Mouse (Mus musculus) heart, embryonic 15.5 days (tissue): ENCODE results near the gene Prss46. TPM values are rescaled to one million over a fixed set of nuclear protein-coding genes. Genes with fewer than 3 reads are reported as not detected.

ENCODE experiments used
- ATAC-seq: fragments of 200-750 bp; cut with Nextera tagmentation; replicated peaks from 2 replicates; pipeline ENCODE4 v1.8.0; 2017; ENCODE audit warnings: low read depth, moderate TSS enrichment; ENCODE audit not compliant: insufficient number of reproducible peaks, insufficient read depth, low FRiP score
- H3K27ac ChIP-seq: fragments of 300-500 bp; sonication (generic); 2 replicates; pipeline ENCODE4 v1.5.1; 2015; ENCODE audit warnings: mild to moderate bottlenecking, inconsistent platforms
- H3K27me3 ChIP-seq: fragments of 300-500 bp; sonication (generic); 2 replicates; pipeline ENCODE4 v1.6.1; 2015; ENCODE audit warnings: inconsistent platforms
- H3K36me3 ChIP-seq: fragments of 300-500 bp; sonication (generic); 2 replicates; pipeline ENCODE4 v1.6.1; 2015; ENCODE audit warnings: mild to moderate bottlenecking, inconsistent platforms
- H3K4me1 ChIP-seq: fragments of 300-500 bp; sonication (generic); replicated peaks from 2 replicates; pipeline ENCODE4 v1.6.1; 2015; ENCODE audit warnings: inconsistent platforms
- H3K4me2 ChIP-seq: fragments of 300-500 bp; sonication (generic); 2 replicates; pipeline ENCODE4 v1.6.1; 2015; ENCODE audit warnings: inconsistent platforms, mild to moderate bottlenecking, moderate library complexity
- H3K4me3 ChIP-seq: fragments of 300-500 bp; sonication (generic); 2 replicates; pipeline ENCODE4 v1.5.1; 2015; ENCODE audit warnings: mild to moderate bottlenecking, inconsistent platforms
- H3K9ac ChIP-seq: fragments of 300-500 bp; sonication (generic); 2 replicates; pipeline ENCODE4 v1.6.1; 2015; ENCODE audit warnings: mild to moderate bottlenecking, inconsistent platforms
- H3K9me3 ChIP-seq: fragments of 300-500 bp; sonication (generic); replicated peaks from 2 replicates; pipeline ENCODE4 v1.6.1; 2016; ENCODE audit warnings: inconsistent platforms
- WGBS: fragments of 180-500 bp; shearing (Covaris S2); methylation state at CpG from one replicate; pipeline ENCODE4 v1.1.7; 2015; ENCODE audit warnings: mixed read lengths; 5-methylcytosine and 5-hydroxymethylcytosine counted together
- polyA plus RNA-seq: library from polyadenylated mRNA; unstranded; fragments of >200 nt; fragmentation: Nextera tagmentation; extraction: Ambion mirVana; gene quantifications from 2 replicates; pipeline ENCODE4 v1.2.1, GENCODE M21; 2015

Gene Prss46
- polyA plus RNA-seq, 1 experiment from 2014 or later: 0.10 TPM

DNA sequence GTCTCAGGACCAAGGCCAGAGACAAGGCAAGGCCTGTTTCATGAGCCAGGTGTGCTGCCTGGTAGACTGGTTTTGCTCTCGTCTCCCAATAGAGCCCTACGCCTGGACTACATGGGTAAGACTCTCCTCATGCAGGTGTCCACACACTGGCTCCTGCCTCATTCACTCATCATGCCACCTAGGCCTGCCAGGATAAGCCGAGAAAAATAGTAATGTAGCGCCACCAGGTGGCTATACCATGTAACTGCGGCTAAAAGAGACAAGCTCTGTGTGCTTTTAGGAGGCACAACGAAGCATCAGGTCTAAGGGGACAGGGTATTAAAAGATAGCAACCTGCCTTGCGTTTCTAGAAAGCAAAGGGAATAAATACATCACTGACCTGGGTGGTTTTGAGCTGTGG lies 26.7 kb downstream of the Prss46 start:
- Histone ChIP-seq H3K4me1 (peaks cover 14% of the 10 kb centered on the region), H3K27me3 (peaks cover 27% of the 10 kb centered on the region), H3K9me3 (no peaks in the 10 kb centered on the region), H3K9ac (no peak overlapping the region), H3K27ac (no peak overlapping the region), H3K4me3 (no peak overlapping the region), H3K36me3 (no peaks in the 10 kb centered on the region), H3K4me2 (no peak overlapping the region)
- 20% methylated on average over 7 of the region's 7 CpGs for WGBS
- no peak for ATAC-seq

DNA sequence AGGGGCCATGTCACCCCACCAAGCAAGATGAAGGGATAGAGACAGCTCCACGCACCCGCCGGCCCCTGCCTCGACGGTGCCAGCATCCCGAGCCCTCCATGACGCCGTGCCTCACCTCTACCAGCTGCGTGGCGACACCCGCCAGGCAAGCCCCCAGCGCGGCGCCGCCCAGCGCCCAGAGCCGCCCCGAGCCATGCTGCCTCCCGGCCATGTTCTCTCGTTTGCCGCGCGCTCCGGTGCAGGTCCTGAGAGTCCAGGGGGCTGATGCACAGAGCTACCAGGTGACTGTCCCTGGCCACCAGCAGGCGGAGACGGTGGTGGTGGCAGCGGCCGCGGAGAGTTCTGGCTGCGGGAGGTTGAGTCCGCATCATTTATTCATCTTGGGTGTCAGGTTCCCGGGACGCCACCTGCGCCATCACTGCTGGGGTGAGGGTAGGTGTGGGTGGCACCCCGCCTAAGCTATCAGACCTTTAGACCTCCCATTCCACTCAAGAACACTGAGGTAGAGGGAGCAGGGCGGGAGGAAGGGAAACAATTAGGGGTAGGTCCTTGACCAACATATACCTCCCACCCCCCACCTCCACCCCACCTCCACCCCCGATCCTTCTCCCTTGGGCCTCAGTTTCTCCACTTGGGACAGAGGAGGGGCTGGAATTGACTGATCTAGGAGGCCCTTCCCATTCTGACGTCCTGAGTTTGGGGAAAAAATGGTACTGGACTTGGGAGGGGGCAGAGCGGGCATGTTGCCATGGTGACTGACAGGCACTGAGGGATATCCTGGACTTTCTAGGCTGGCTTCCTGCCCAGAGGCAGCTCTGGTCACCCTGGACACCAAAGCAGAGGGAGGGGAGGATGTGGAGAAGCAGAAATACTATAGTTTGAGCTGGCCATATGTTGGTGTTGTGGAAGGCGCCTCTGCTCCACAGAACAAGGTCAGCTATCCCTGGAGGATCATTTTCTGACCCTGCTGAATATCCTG lies 29.7 kb downstream of the Prss46 start:
- WGBS: 12% methylated on average over 40 of the region's 40 CpGs
- peaks cover 27% of the 10 kb centered on the region for H3K27me3 ChIP-seq
- H3K36me3 ChIP-seq: no peaks in the 10 kb centered on the region
- peak overlapping the region; percentile 13; the same call in 1 of the 2 replicates for H3K9ac ChIP-seq
- H3K9me3 ChIP-seq: no peaks in the 10 kb centered on the region
- peaks cover 29% of the 10 kb centered on the region for H3K4me1 ChIP-seq
- no peak overlapping the region for H3K27ac ChIP-seq
- H3K4me3 ChIP-seq: peak overlapping the region; percentile 27
- ATAC-seq: no peak
- H3K4me2 ChIP-seq: peak overlapping the region; percentile 59

DNA sequence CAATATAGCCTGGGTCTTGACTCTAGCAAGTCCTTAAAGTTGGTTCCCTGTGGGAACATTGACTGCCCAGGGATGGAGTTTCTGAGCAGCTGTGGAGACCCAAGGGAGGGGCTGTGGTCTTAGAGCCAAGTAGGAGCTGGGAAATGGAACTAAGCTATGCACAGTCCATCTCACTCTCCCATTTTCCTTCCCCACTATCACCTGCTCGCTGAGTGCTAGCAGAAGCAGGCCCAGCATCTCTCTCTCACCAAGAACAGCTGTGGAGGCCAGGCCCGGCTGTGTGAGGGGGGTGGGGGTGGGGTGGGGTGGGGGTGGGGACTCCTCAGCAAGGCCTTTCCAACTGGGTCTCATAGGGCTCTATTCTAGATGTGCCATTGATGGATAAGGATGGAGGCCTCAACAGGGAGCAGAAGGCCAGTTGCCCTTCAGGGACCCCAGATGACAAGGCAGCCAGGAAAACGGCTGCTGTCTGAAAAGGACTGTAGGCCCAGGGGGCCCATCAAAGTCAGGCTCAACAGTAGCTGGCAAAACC lies 30.4 kb downstream of the Prss46 start:
- WGBS: 31% methylated on average over 3 of the region's 3 CpGs
- H3K9ac ChIP-seq: no peak overlapping the region
- peaks cover 36% of the 10 kb centered on the region for H3K4me1 ChIP-seq
- H3K4me2 ChIP-seq: no peak overlapping the region
- H3K4me3 ChIP-seq: no peak overlapping the region
- H3K27me3 ChIP-seq: peaks cover 27% of the 10 kb centered on the region
- H3K9me3 ChIP-seq: no peaks in the 10 kb centered on the region
- no peak for ATAC-seq
- H3K27ac ChIP-seq: no peak overlapping the region
- H3K36me3 ChIP-seq: no peaks in the 10 kb centered on the region

DNA sequence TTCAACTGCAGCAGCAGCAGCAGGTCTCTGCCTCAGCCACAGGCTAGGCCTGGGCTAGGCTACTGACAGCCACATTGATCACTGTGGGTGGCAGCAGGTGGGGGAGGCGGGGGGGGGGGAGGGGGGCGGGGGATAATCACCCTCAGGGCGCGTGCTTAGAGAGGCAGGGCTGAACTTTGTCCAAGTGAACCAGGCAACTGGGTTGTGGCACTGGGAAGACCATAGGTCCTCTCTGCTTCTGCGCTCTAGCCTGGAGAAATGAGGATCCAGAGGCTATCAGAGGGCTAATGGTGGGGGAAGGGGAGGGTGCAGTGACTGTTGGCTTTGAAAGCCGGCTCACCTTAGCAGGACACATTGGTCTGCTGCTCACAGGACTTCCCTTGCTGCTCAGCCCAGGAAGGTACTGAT lies 31.0 kb downstream of the Prss46 start:
- H3K4me3 ChIP-seq: no peak overlapping the region
- H3K27ac ChIP-seq: no peak overlapping the region
- peaks cover 27% of the 10 kb centered on the region for H3K27me3 ChIP-seq
- peaks cover 41% of the 10 kb centered on the region for H3K4me1 ChIP-seq
- H3K36me3 ChIP-seq: no peaks in the 10 kb centered on the region
- no peaks in the 10 kb centered on the region for H3K9me3 ChIP-seq
- ATAC-seq: no peak
- H3K4me2 ChIP-seq: no peak overlapping the region
- 30% methylated on average over 6 of the region's 6 CpGs for WGBS
- H3K9ac ChIP-seq: no peak overlapping the region

DNA sequence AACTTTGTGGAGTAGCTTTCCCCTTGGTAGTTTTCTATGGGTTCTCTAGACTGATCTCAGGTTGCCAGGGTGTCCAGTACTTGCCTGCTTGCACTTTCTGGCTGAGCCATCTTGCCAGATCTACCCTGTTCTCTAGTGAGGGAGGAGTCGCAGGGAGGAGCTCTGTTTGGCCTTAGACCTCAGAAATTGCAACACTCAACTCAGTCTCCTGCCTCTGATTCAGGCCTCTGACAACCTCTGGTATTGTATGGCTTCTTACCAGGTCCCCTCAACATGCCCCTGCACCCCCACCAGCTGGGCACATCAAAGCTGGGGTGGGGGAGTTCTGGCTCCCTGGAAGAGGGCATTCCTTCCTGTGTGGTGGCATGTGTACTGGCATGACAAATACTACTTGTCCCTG lies 33.0 kb downstream of the Prss46 start:
- peaks cover 47% of the 10 kb centered on the region for H3K4me1 ChIP-seq
- WGBS: 81% methylated on average over 1 of the region's 1 CpGs

DNA sequence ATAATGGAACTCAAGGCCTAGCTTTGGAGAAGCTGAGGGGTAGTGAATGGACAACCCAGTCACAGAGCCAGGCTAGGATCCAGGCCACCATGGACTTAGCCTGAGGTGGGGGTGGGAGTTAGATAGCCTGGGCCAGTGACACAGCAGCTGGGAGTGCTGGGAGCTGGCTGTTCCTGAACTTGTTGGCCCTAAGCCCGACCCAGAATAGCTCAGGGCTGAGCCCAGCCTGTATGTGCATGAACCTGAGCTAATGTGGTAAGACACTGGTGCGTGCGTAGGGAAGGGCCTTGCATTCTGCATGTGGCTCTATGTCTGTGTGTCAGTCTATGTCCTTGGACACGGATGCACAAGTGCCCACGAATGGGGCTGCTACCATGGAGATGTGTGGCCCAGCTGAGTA lies 33.6 kb downstream of the Prss46 start:
- whole genome bisulfite sequencing: 50% methylated on average over 5 of the region's 5 CpGs
- H3K4me3 ChIP-seq: no peak overlapping the region
- no peaks in the 10 kb centered on the region for H3K9me3 ChIP-seq
- H3K27ac ChIP-seq: peak overlapping the region; percentile 52
- H3K36me3 ChIP-seq: no peaks in the 10 kb centered on the region
- ATAC-seq: peak; percentile 73
- H3K9ac ChIP-seq: no peak overlapping the region
- peaks cover 24% of the 10 kb centered on the region for H3K27me3 ChIP-seq
- H3K4me1 ChIP-seq: peaks cover 47% of the 10 kb centered on the region
- peak overlapping the region; percentile 22; the same call in 1 of the 2 replicates for H3K4me2 ChIP-seq

More for the DNA sequence above, 33.0 kb downstream of the Prss46 start:
- Histone ChIP-seq H3K27me3 (peaks cover 29% of the 10 kb centered on the region), H3K36me3 (no peaks in the 10 kb centered on the region), H3K4me2 (no peak overlapping the region), H3K27ac (peak overlapping the region; percentile 52), H3K9ac (no peak overlapping the region), H3K4me3 (no peak overlapping the region), H3K9me3 (no peaks in the 10 kb centered on the region)
- no peak for ATAC-seq

DNA sequence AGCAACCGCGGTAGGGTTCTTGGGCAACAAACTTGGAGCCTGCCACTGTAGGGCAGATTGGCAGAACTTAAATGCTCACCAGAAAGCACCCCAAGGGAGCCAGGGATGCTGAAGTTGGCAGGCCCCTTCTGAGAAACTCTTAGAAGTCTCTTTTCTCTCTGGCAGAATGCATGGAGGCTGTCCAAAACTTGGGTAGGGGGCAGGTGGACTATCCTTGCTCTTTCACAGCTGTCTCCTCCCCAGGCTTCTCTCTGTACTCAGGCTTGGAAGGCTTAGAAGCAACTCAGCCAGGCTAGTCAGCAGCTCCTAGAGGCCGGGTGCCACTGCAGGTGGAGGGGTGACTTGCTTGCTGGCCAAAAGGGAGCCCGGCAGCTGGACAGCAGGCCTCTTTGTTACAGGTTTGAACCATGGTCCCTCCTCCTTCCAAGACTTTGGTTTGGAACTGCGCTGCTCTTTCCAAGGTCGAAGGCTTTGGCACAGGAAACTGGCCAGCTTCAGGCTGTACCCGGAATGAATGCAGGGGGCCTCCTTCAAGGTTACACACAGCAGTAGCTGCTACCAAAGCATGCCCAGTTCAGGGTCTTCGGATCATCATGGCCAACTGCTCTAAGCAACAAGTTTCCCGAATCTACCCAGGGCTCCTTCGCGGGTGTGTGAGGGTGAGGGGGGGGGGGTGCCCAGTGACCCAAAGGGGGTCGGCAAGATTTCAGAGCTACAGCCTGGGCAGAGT lies 35.0 kb downstream of the Prss46 start, which contains the start of gene Als2cl:
Gene Als2cl (plus strand): TSS at position 680 of the 730 bp plus-strand sequence.
- 0 out of 2 replicates have a peak, but pooled peaks have one; percentile 20 for ATAC-seq
- H3K27me3 ChIP-seq: peaks cover 9% of the 10 kb centered on the region

DNA sequence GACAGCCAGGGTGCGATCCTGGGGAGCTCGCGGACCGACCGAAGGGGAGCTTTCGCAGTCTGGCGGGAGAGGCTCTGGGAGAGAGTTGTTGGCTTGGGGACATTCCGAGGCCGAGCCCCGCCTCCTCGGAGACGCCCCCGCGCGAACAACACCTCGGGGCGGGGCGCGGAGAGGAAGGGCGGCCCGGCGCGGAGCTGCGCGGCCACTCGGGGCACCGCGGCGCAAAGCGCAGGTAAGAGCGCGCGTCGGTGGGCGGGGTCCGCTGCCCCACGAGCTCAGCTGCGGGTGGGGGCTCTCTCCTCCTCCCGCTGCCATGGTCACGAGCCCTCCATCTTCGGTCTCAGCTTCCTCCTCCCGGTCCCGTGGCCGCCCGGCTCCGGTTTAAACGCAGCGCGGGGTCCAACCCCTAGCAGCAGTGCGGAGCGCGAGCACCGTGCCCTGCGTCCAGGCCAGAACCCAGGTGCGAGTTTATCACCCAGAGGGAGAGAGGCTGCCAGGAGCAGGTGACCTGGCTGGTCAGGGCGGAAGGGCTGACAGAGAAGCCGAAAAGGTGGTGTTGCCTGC lies 35.8 kb downstream of the Prss46 start, which contains the start of gene Tmie:
Gene Tmie (minus strand): TSS at position 116 of the 564 bp plus-strand sequence.
- Histone ChIP-seq H3K36me3 (no peaks in the 10 kb centered on the region), H3K27me3 (peaks cover 9% of the 10 kb centered on the region), H3K4me2 (peak within 1 kb of the TSS; percentile 89), H3K9ac (peak within 1 kb of the TSS; percentile 64), H3K4me1 (peaks cover 36% of the 10 kb centered on the region), H3K27ac (peak within 1 kb of the TSS; percentile 76), H3K4me3 (peak within 1 kb of the TSS; percentile 60), H3K9me3 (no peaks in the 10 kb centered on the region)
- WGBS: under 1% methylated on average over 56 of the region's 57 CpGs
- peak; percentile 74 for ATAC-seq

More for the DNA sequence above, 35.0 kb downstream of the Prss46 start, which contains the start of gene Als2cl:
- Histone ChIP-seq H3K27ac (peak within 1 kb of the TSS; percentile 76), H3K4me2 (peak within 1 kb of the TSS; percentile 89), H3K4me3 (peak within 1 kb of the TSS; percentile 60), H3K9me3 (no peaks in the 10 kb centered on the region), H3K36me3 (no peaks in the 10 kb centered on the region), H3K9ac (peak within 1 kb of the TSS; percentile 64), H3K4me1 (peaks cover 38% of the 10 kb centered on the region)
- 17% methylated on average over 12 of the region's 12 CpGs for WGBS

DNA sequence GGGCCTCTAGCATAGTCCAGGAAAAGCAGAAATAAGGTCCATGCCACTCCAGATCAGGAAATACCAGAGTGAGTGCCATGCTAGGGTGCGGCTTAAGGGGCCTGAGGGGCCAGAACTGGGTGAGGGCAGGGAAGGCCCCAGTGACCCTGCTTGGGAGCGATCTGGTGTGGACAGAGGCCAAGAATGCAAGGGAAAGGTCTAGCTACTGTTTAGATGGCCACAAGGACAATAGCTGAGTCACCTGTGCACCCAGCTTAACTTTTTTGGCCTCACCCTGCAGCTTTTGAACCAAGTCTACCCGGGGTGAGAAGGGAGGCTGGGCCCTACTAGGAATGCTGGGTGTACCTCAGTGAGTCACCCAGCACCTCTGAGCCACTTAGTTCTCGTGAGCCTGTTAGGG lies 36.5 kb downstream of the Prss46 start:
- 74% methylated on average over 4 of the region's 4 CpGs for WGBS
- H3K9me3 ChIP-seq: no peaks in the 10 kb centered on the region
- no peak for ATAC-seq
- H3K27me3 ChIP-seq: peaks cover 9% of the 10 kb centered on the region
- peaks cover 36% of the 10 kb centered on the region for H3K4me1 ChIP-seq
- peak overlapping the region; percentile 89 for H3K4me2 ChIP-seq
- H3K9ac ChIP-seq: 0 out of 2 replicates have a peak overlapping the region, but pooled peaks have one; percentile 64
- H3K36me3 ChIP-seq: no peaks in the 10 kb centered on the region
- no peak overlapping the region for H3K27ac ChIP-seq
- peak overlapping the region; percentile 60 for H3K4me3 ChIP-seq

DNA sequence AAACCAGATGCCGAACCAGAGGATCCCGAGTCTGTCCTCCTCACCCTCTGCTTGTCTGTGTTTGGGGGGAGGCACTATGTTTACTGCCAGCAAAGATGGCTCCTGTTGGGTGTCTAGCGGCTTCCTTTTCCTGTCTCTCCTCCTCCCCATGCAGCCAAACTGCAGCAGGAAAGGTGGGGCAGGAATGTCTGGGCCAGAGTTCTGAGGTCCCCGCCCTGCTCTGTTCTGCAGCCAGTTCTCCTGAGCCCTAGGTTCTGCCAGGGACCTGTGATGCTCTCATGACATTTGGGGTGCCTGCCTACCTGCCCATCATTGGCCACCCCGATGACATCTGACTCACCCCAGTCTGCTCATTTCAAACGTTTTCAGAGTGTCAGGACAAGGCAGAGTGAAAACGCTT lies 37.6 kb downstream of the Prss46 start:
- H3K9ac ChIP-seq: no peak overlapping the region
- peaks cover 36% of the 10 kb centered on the region for H3K4me1 ChIP-seq
- no peak overlapping the region for H3K4me3 ChIP-seq
- H3K4me2 ChIP-seq: no peak overlapping the region
- no peak for ATAC-seq
- no peaks in the 10 kb centered on the region for H3K9me3 ChIP-seq
- 69% methylated on average over 7 of the region's 7 CpGs for WGBS
- no peak overlapping the region for H3K27ac ChIP-seq
- no peaks in the 10 kb centered on the region for H3K36me3 ChIP-seq
- peaks cover 9% of the 10 kb centered on the region for H3K27me3 ChIP-seq
